Mouse (Mus musculus): ENCODE measurements at regions not wholly inside any gene's neighbourhood (a gene's known extent, or its start where the extent isn't known, plus 50 kb on each side); places are given as distances from the start of the nearest gene placed in this dataset.

DNA sequence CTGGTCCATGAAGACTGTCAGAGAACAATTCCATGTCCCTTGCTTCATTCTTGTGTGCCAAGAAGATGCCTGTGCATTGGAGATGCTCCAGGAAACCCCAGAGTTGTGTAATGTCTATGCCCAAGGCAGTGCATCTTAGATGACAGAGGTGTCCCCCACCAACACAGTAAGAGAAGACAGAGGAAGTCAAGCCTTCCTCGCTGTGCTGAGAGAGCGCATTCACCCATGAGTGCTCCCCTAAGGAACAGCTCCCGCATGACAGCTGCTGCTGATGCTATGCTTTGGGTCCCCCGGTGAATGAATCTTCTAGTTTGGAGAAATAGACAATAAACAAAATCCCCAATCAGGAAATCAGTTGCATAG is 100.7 kb downstream of the Kdr start:
- no peaks in the 10 kb centered on the region for H3K79me2 ChIP-seq (replicated peaks; ENCODE audit: control insufficient read depth, extremely low read depth, insufficient read depth, poor library complexity, severe bottlenecking)
- no peak overlapping the region for H3K4me2 ChIP-seq (ENCODE audit: insufficient read depth, low read depth, poor library complexity, severe bottlenecking)
- in situ Hi-C loops (cut with MboI; ENCODE audit: low pct_ligation_motif_present, low pct_unique_long_range_greater_than_20kb, low sequenced_read_pairs) (loop anchor here (25.0 kb wide), 1 partner anchor 110 kb away; the partner anchor contains the start of gene Kdr), dilution Hi-C loops (cut with MboI; ENCODE audit: extremely low pct_ligation_motif_present, extremely low pct_unique_long_range_greater_than_20kb, low sequenced_read_pairs) (no loop called here)
- no peak overlapping the region for H3K4me3 ChIP-seq (replicated peaks in 1 of 3; ENCODE audit: low read depth in 2 of 3, low read length in 2 of 3, poor library complexity in 1 of 3)
- no peak overlapping the region for H3K9ac ChIP-seq (ENCODE audit: insufficient read depth, low read depth)
- no peaks in the 10 kb centered on the region for H3K4me1 ChIP-seq (ENCODE audit: control insufficient read depth in 1 of 2, insufficient read depth in 2 of 2)
- no peaks in the 10 kb centered on the region for H3K9me3 ChIP-seq (replicated peaks; ENCODE audit: low read length)
- H3K27me3 ChIP-seq (replicated peaks): no peaks in the 10 kb centered on the region
- DNase-seq (ENCODE audit: extremely low read depth): no peak
- no peak overlapping the region for H3K27ac ChIP-seq (ENCODE audit: insufficient read depth, low read depth)
- H3K36me3 ChIP-seq (replicated peaks in 1 of 2; ENCODE audit: control insufficient read depth in 1 of 2, insufficient read depth in 1 of 2, low read length in 1 of 2): no peaks in the 10 kb centered on the region
- TF ChIP-seq MYC (IDR thresholded peaks at IDR 0.05; ENCODE audit: low read depth, low read length) (no peak), ZNF384 (IDR thresholded peaks at IDR 0.05; ENCODE audit: low read depth, low read length) (no peak), RAD21 (IDR thresholded peaks at IDR 0.05; ENCODE audit: low read depth, low read length) (no peak), JUN (IDR thresholded peaks at IDR 0.05; ENCODE audit: insufficient read depth, low read depth, low read length) (no peak), MAFK (IDR thresholded peaks at IDR 0.05; ENCODE audit: insufficient replicate concordance, low read length) (no peak), SMC3 (IDR thresholded peaks at IDR 0.05; ENCODE audit: low read depth, low read length) (no peak), NRF1 (IDR thresholded peaks at IDR 0.05; ENCODE audit: low read depth, low read length) (no peak), GABPA (IDR thresholded peaks at IDR 0.05; ENCODE audit: insufficient replicate concordance, low read depth, low read length) (no peak), ETS1 (conservative IDR thresholded peaks at IDR 0.05; ENCODE audit: low read depth, low read length) (no peak), POLR2AphosphoS2 (IDR thresholded peaks at IDR 0.05; ENCODE audit: low read depth, low read length) (no peak), TCF12 (IDR thresholded peaks at IDR 0.05; ENCODE audit: low read depth, low read length) (no peak), BHLHE40 (IDR thresholded peaks at IDR 0.05; ENCODE audit: low read depth, low read length) (no peak), IRF4 (IDR thresholded peaks at IDR 0.05; ENCODE audit: low read depth, low read length) (no peak), MXI1 (IDR thresholded peaks at IDR 0.05; ENCODE audit: low read depth, low read length) (no peak), NELFE (IDR thresholded peaks at IDR 0.05; ENCODE audit: low read depth, low read length) (no peak), JUND (conservative IDR thresholded peaks at IDR 0.05; ENCODE audit: low read depth, low read length) (no peak), CHD1 (IDR thresholded peaks at IDR 0.05; ENCODE audit: low read depth, low read length) (no peak), KAT2A (IDR thresholded peaks at IDR 0.05; ENCODE audit: insufficient replicate concordance, low read length) (no peak), EP300 (IDR thresholded peaks at IDR 0.05; ENCODE audit: low read length) (no peak)

DNA sequence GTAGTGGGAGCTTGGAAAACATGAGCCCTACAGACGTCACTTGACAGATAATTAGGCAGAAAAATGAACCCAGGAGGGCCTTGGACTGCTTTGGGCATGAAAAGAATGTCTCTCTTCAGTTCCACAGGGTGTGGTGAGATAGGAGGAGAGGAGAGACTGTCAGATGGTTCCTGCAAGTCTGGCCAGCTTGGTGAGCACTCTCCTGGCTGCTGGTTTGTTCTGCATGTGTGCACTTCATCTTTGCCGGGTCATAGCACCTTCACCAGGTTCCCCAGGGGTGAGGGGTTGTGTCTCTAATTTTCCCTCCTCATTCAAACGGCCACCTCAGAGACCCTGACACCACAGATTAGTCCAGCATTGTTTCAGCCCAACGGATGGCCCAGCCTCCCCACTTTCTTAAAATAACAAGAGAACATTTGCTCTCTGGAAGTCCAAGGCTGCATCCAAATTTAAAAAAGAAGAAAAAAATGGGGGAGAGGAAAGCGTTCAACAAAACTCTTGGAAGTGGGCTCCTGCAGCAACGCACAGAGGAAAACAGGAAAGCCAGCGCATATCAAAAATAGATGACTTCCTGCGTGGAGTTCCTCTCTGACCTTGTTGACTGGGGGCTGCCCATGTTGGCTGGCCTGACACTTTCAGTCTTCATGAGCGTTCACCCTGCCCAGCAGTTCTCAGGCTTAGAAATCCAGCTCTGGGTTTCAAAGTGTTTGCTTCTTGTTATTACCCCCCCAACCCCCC is 101.2 kb downstream of the Kdr start:
- no peak for DNase-seq (ENCODE audit: extremely low read depth)
- in situ Hi-C loops (cut with MboI; ENCODE audit: low pct_ligation_motif_present, low pct_unique_long_range_greater_than_20kb, low sequenced_read_pairs) (loop anchor here (25.0 kb wide), 1 partner anchor 110 kb away; the partner anchor contains the start of gene Kdr), dilution Hi-C loops (cut with MboI; ENCODE audit: extremely low pct_ligation_motif_present, extremely low pct_unique_long_range_greater_than_20kb, low sequenced_read_pairs) (no loop called here)
- H3K27me3 ChIP-seq (replicated peaks): no peaks in the 10 kb centered on the region
- no peaks in the 10 kb centered on the region for H3K4me1 ChIP-seq (ENCODE audit: control insufficient read depth in 1 of 2, insufficient read depth in 2 of 2)
- H3K4me3 ChIP-seq (replicated peaks in 1 of 3; ENCODE audit: low read depth in 2 of 3, low read length in 2 of 3, poor library complexity in 1 of 3): no peak overlapping the region
- H3K36me3 ChIP-seq (replicated peaks in 1 of 2; ENCODE audit: control insufficient read depth in 1 of 2, insufficient read depth in 1 of 2, low read length in 1 of 2): no peaks in the 10 kb centered on the region
- H3K4me2 ChIP-seq (ENCODE audit: insufficient read depth, low read depth, poor library complexity, severe bottlenecking): no peak overlapping the region
- TF ChIP-seq MAFK (IDR thresholded peaks at IDR 0.05; ENCODE audit: insufficient replicate concordance, low read length) (no peak), USF2 (conservative IDR thresholded peaks at IDR 0.05; ENCODE audit: low read depth, low read length) (no peak), TCF12 (IDR thresholded peaks at IDR 0.05; ENCODE audit: low read depth, low read length) (no peak), CHD2 (IDR thresholded peaks at IDR 0.05; ENCODE audit: low read length) (no peak), MAX (IDR thresholded peaks at IDR 0.05; ENCODE audit: low read length) (no peak), RAD21 (IDR thresholded peaks at IDR 0.05; ENCODE audit: low read depth, low read length) (no peak), ZNF384 (IDR thresholded peaks at IDR 0.05; ENCODE audit: low read depth, low read length) (no peak), JUN (IDR thresholded peaks at IDR 0.05; ENCODE audit: insufficient read depth, low read depth, low read length) (no peak), E2F4 (IDR thresholded peaks at IDR 0.05; ENCODE audit: insufficient replicate concordance, low read depth, low read length) (no peak), MEF2A (IDR thresholded peaks at IDR 0.05; ENCODE audit: borderline replicate concordance, low read depth, low read length) (no peak), TBP (conservative IDR thresholded peaks at IDR 0.05; ENCODE audit: low read depth, low read length) (no peak), SIN3A (IDR thresholded peaks at IDR 0.05; ENCODE audit: low read length) (no peak), CHD1 (IDR thresholded peaks at IDR 0.05; ENCODE audit: low read depth, low read length) (no peak), NELFE (IDR thresholded peaks at IDR 0.05; ENCODE audit: low read depth, low read length) (no peak), BHLHE40 (IDR thresholded peaks at IDR 0.05; ENCODE audit: low read depth, low read length) (no peak), ZC3H11A (IDR thresholded peaks at IDR 0.05; ENCODE audit: low read depth, low read length) (no peak)
- H3K9me3 ChIP-seq (replicated peaks; ENCODE audit: low read length): no peaks in the 10 kb centered on the region
- no peak overlapping the region for H3K9ac ChIP-seq (ENCODE audit: insufficient read depth, low read depth)
- H3K27ac ChIP-seq (ENCODE audit: insufficient read depth, low read depth): no peak overlapping the region
- no peaks in the 10 kb centered on the region for H3K79me2 ChIP-seq (replicated peaks; ENCODE audit: control insufficient read depth, extremely low read depth, insufficient read depth, poor library complexity, severe bottlenecking)

All from CH12.LX (cell line).